Mouse (Mus musculus) heart, embryonic 10.5 days (tissue): ENCODE measurements around the gene Rflna. TPM values are rescaled to one million over a fixed set of nuclear protein-coding genes. Genes with fewer than 3 reads are reported as not detected.

Source experiments
- DNase-seq: peaks from one replicate; pipeline ENCODE4 v3.0.0-alpha.2; 2017; ENCODE audit warnings: low spot score
- H3K27ac ChIP-seq: fragments of 300-500 bp; sonication (generic); 2 replicates; pipeline ENCODE4 v1.5.1; 2016; ENCODE audit warnings: mild to moderate bottlenecking
- H3K27me3 ChIP-seq: fragments of 300-500 bp; sonication (generic); 2 replicates; pipeline ENCODE4 v1.6.1; 2016; ENCODE audit warnings: mild to moderate bottlenecking; ENCODE audit not compliant: poor library complexity, insufficient read depth, severe bottlenecking
- H3K36me3 ChIP-seq: fragments of 300-500 bp; sonication (generic); 2 replicates; pipeline ENCODE4 v1.6.1; 2016; ENCODE audit warnings: mild to moderate bottlenecking, moderate library complexity
- H3K4me1 ChIP-seq: fragments of 300-500 bp; sonication (generic); 2 replicates; pipeline ENCODE4 v1.6.1; 2016; ENCODE audit warnings: mild to moderate bottlenecking
- H3K4me3 ChIP-seq: fragments of 300-500 bp; sonication (generic); 2 replicates; pipeline ENCODE4 v1.5.1; 2016; ENCODE audit warnings: mild to moderate bottlenecking, moderate library complexity
- H3K9me3 ChIP-seq: fragments of 300-500 bp; sonication (generic); 2 replicates; pipeline ENCODE4 v1.6.1; 2016; ENCODE audit warnings: mild to moderate bottlenecking, moderate library complexity
- WGBS: fragments of 180-500 bp; shearing (Covaris S2); methylation state at CpG from one replicate; pipeline ENCODE4 v1.1.7; 2016; 5-methylcytosine and 5-hydroxymethylcytosine counted together
- polyA plus RNA-seq: library from polyadenylated mRNA; unstranded; fragments of >200 nt; fragmentation: Nextera tagmentation; extraction: Ambion mirVana; gene quantifications from 2 replicates; pipeline ENCODE4 v1.2.1, GENCODE M21; 2016

Rflna gene
- polyA plus RNA-seq, 1 experiment from 2014 or later: 2.6 TPM

DNA sequence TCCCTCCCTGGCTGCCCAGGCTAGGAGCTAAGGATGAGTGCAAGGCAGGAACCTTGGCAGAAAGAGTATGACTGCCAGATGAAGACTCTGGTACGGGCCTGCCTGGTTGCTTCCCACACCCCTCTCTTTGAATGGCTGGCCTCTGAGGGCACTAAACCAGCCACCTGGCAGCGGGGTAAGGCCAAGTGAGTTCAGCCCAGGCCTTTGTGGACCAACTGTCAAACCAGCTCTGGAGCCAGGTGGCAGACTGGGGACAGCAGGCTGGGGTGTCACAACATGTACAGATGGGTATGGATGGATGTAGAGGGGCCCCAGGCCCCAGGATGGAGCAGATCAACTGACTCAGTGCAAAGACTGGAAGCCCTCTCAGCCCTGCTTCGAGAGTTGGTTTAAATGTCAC, 12.0 kb downstream of the Rflna start:
- 94% methylated on average over 3 of the region's 3 CpGs for WGBS
- H3K27ac ChIP-seq: no peak overlapping the region
- peaks cover 82% of the 10 kb centered on the region for H3K36me3 ChIP-seq
- no peak for DNase-seq
- H3K4me1 ChIP-seq: peaks cover 24% of the 10 kb centered on the region
- H3K4me3 ChIP-seq: no peak overlapping the region
- no peaks in the 10 kb centered on the region for H3K27me3 ChIP-seq
- H3K9me3 ChIP-seq: no peaks in the 10 kb centered on the region

GRCm38 (mm10) chr5:125015576-125015975, 12.6 kb downstream of the Rflna start:
- H3K4me3 ChIP-seq: no peak overlapping the region
- H3K27me3 ChIP-seq: no peaks in the 10 kb centered on the region
- no peak overlapping the region for H3K27ac ChIP-seq
- no peaks in the 10 kb centered on the region for H3K9me3 ChIP-seq
- WGBS: 78% methylated on average over 9 of the region's 9 CpGs
- H3K4me1 ChIP-seq: peaks cover 29% of the 10 kb centered on the region
- no peak for DNase-seq
- H3K36me3 ChIP-seq: peaks cover 83% of the 10 kb centered on the region

GRCm38 (mm10) chr5:125016421-125017242, 13.6 kb downstream of the Rflna start:
- no peaks in the 10 kb centered on the region for H3K27me3 ChIP-seq
- H3K4me1 ChIP-seq: peaks cover 32% of the 10 kb centered on the region
- no peak overlapping the region for H3K27ac ChIP-seq
- no peak for DNase-seq
- H3K4me3 ChIP-seq: no peak overlapping the region
- 85% methylated on average over 17 of the region's 17 CpGs for WGBS
- peaks cover 85% of the 10 kb centered on the region for H3K36me3 ChIP-seq
- no peaks in the 10 kb centered on the region for H3K9me3 ChIP-seq

DNA sequence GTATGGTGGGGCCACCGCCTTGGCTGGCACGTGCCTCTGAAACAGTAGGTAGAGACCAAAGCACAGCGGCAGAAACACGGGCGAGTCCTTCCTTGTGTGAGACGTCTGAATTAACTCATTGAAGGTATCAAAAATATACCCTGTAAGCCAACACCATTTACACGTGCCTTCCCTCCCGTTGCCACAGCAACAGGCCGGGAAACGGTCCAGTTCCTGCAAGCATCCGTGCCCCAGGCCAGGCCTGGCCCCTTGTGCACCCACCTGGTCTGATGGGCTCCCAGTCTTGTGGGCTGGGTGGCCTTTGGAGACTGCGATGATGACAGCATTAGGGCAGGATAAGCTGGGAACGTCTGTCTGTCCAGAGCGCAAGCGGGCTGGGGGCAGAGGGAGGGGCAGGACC, 14.3 kb downstream of the Rflna start:
- no peaks in the 10 kb centered on the region for H3K27me3 ChIP-seq
- H3K27ac ChIP-seq: no peak overlapping the region
- no peaks in the 10 kb centered on the region for H3K9me3 ChIP-seq
- peaks cover 92% of the 10 kb centered on the region for H3K36me3 ChIP-seq
- no peak for DNase-seq
- H3K4me3 ChIP-seq: no peak overlapping the region
- peaks cover 28% of the 10 kb centered on the region for H3K4me1 ChIP-seq
- 87% methylated on average over 15 of the region's 15 CpGs for WGBS

DNA sequence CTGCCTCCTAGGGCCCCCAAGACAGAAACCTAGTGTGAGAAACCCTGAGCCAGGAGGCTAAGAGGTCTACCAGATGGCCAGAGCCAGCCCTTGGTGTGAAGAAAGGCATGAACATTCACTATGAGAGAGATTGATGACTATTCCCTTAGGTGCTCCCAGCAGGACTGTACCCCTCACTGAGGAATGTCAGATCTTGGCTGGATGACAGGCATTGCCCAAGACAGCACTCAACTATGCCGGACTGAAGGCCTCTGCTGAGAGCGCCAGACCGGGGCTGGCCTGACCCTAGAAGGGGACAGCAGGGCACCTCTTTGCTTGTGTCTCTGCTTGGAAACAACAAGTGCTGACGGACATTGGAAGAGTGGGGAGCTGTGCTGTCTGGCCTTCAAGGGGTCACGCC, 16.1 kb downstream of the Rflna start:
- no peak overlapping the region for H3K4me3 ChIP-seq
- 54% methylated on average over 5 of the region's 5 CpGs for WGBS
- no peak overlapping the region for H3K27ac ChIP-seq
- DNase-seq: no peak
- no peaks in the 10 kb centered on the region for H3K27me3 ChIP-seq
- H3K9me3 ChIP-seq: no peaks in the 10 kb centered on the region
- peaks cover 96% of the 10 kb centered on the region for H3K36me3 ChIP-seq
- H3K4me1 ChIP-seq: peaks cover 28% of the 10 kb centered on the region

DNA sequence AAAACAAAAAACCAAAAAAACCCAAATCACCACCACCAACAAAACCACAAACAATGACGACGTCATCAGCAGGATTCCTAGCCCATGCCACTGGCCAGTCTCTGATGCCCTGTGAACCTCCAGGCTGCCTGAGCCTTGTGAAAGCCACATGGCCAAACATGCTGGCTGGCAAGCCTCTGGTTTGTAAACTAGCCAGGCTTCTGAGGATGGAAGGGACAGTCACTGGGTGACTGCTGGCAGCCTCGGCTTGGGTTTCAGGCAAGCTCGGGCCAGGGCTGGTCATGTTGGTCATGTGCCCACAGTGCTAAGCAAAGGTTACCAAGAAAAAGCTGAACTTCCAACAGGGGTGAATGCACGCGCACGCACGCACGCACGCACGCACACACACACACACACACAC, 18.3 kb downstream of the Rflna start:
- no peak for DNase-seq
- Histone ChIP-seq H3K4me1 (peaks cover 23% of the 10 kb centered on the region), H3K4me3 (no peak overlapping the region), H3K27me3 (no peaks in the 10 kb centered on the region), H3K27ac (no peak overlapping the region), H3K9me3 (no peaks in the 10 kb centered on the region), H3K36me3 (peaks cover 97% of the 10 kb centered on the region)
- WGBS: 95% methylated on average over 11 of the region's 11 CpGs

DNA sequence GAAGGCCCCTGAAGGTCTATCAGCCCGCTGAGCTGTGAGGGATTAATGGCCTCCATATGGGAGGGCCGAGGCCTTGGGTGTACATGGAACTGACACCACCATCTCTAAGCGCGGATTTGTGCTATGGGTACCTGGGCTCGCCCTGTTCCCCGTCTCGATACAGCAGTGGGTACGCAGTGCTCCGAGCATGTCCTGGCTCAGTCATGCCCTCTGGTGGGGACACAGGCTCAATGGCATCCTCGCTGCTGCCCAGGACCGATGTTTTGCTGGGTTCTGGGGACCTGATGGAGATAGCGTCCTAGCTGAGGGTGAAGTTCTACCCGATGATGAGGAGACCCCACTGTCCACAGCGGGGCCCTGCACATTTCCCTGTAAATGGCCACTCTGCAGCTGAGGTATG, 21.0 kb downstream of the Rflna start:
- H3K27me3 ChIP-seq: no peaks in the 10 kb centered on the region
- 81% methylated on average over 14 of the region's 14 CpGs for WGBS
- peaks cover 97% of the 10 kb centered on the region for H3K36me3 ChIP-seq
- no peaks in the 10 kb centered on the region for H3K9me3 ChIP-seq
- DNase-seq: no peak
- no peak overlapping the region for H3K27ac ChIP-seq
- H3K4me3 ChIP-seq: no peak overlapping the region
- peaks cover 19% of the 10 kb centered on the region for H3K4me1 ChIP-seq

- Histone ChIP-seq H3K9me3 (no peaks in the 10 kb centered on the region), H3K36me3 (peaks cover 99% of the 10 kb centered on the region), H3K27ac (no peak overlapping the region), H3K27me3 (no peaks in the 10 kb centered on the region), H3K4me3 (no peak overlapping the region), H3K4me1 (no peaks in the 10 kb centered on the region)
- DNase-seq: no peak
- WGBS: 96% methylated on average over 15 of the region's 15 CpGs
These were observed 25.4 kb downstream of the Rflna start for GRCm38 (mm10) chr5:125028371-125028770.

DNA sequence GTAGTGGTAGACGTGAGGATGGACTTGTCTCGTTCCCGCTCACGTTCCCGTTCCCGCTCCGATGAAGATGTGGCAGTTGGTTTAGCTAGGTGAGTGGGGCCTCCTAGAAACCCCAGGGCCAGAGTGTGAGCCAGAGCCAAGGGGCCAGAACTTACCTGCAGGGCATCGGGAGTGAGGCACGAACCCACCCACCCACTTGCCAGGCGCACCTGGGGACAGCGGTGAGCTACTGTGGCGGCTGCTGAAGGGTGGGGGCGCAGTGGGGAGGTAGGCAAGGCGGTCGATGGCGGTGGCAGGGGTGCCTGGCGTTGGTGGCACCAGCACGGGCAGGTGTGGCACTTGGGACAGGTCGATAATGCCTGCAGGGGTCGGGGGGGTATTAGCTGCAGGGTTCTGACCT, 25.9 kb downstream of the Rflna start:
- Histone ChIP-seq H3K9me3 (no peaks in the 10 kb centered on the region), H3K27me3 (no peaks in the 10 kb centered on the region), H3K27ac (no peak overlapping the region), H3K36me3 (peaks cover 99% of the 10 kb centered on the region), H3K4me3 (no peak overlapping the region), H3K4me1 (no peaks in the 10 kb centered on the region)
- WGBS: 92% methylated on average over 20 of the region's 20 CpGs
- no peak for DNase-seq

GRCm38 (mm10) chr5:125036483-125036882, 33.5 kb downstream of the Rflna start:
- Histone ChIP-seq H3K4me3 (no peak overlapping the region), H3K9me3 (no peaks in the 10 kb centered on the region), H3K27me3 (peaks cover 5% of the 10 kb centered on the region; the same call in 1 of the 2 replicates), H3K36me3 (peaks cover 97% of the 10 kb centered on the region), H3K27ac (no peak overlapping the region), H3K4me1 (peaks cover 19% of the 10 kb centered on the region)
- no peak for DNase-seq
- 83% methylated on average over 8 of the region's 8 CpGs for WGBS

DNA sequence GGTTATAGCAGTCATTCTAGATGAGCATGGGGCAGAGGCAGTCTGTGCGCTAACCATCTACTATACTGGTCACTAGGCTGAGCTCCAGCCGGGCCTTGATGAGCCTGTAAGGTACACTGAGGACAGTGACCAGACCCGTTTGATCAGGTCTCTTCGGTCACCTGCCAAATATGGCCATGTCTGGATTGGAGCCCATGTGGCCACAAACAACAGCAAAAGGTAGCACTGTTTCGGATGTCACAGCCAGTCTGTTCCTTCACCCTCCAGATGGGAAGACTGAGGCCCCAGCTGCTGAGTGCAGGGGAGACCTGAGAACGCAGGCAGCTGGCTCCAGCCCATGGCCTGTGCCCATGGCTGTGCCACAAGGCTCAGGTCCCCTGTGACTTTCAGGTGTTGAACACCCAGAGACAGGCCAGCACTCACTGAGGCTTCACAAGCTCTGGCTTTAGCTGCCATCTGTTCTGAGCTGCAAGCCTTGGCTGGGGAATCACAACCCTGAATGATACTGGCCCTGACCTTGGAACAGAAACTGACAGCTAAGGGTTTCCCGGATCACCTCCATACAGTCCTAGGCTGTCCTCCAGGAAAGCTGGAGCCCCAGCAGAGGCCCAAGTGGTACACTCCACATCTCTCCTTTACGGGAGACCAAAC, 36.5 kb downstream of the Rflna start:
- Histone ChIP-seq H3K9me3 (no peaks in the 10 kb centered on the region), H3K4me3 (no peak overlapping the region), H3K27me3 (peaks cover 5% of the 10 kb centered on the region; the same call in 1 of the 2 replicates), H3K36me3 (peaks cover 94% of the 10 kb centered on the region), H3K4me1 (peaks cover 32% of the 10 kb centered on the region), H3K27ac (0 out of 2 replicates have a peak overlapping the region, but pooled peaks have one; percentile 29)
- DNase-seq: no peak
- WGBS: 93% methylated on average over 8 of the region's 8 CpGs

GRCm38 (mm10) chr5:125040128-125040584, 37.1 kb downstream of the Rflna start:
- no peak for DNase-seq
- H3K27ac ChIP-seq: peak overlapping the region; percentile 60; the same call in 1 of the 2 replicates
- 80% methylated on average over 5 of the region's 5 CpGs for WGBS

DNA sequence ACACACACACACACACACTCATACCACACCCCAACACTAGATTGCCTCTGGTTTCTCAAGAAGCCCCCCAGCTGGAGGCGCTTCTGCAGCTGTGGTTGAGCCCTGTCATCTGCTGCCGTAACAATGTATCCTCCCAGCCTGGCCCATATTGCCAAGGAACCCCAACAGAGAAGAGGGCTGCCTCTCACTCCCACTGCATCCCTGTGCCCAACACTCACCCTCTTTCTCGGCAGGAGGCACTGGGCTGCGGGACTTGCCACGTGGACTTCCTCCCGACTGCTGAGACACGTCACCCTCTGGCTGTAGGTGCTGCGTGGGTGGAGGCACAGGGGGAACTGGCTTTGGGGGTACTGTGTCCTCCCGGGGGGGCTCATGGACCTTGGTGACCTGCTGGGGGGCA, 38.6 kb downstream of the Rflna start:
- Histone ChIP-seq H3K27ac (0 out of 2 replicates have a peak overlapping the region, but pooled peaks have one; percentile 23), H3K9me3 (no peaks in the 10 kb centered on the region), H3K36me3 (peaks cover 94% of the 10 kb centered on the region), H3K4me1 (peaks cover 45% of the 10 kb centered on the region), H3K27me3 (peaks cover 5% of the 10 kb centered on the region; the same call in 1 of the 2 replicates), H3K4me3 (no peak overlapping the region)
- no peak for DNase-seq
- 93% methylated on average over 9 of the region's 9 CpGs for WGBS

More at GRCm38 (mm10) chr5:125040128-125040584, 37.1 kb downstream of the Rflna start:
- Histone ChIP-seq H3K9me3 (no peaks in the 10 kb centered on the region), H3K4me1 (peaks cover 33% of the 10 kb centered on the region), H3K36me3 (peaks cover 94% of the 10 kb centered on the region), H3K27me3 (peaks cover 5% of the 10 kb centered on the region; the same call in 1 of the 2 replicates), H3K4me3 (no peak overlapping the region)
